Mouse (Mus musculus): ENCODE results near the gene 1810030O07Rik. TPM values are rescaled to one million over a fixed set of nuclear protein-coding genes. Genes with fewer than 3 reads are reported as not detected.

Gene 1810030O07Rik
- 7.6 and 9.5 TPM in 2 replicates for polyA plus RNA-seq (2012; rRNA removed)

GRCm38 (mm10) chrX:12673054-12673775, at the start of gene 1810030O07Rik:
TSS of gene 1810030O07Rik (minus strand) at chrX:12673668.

Other genes with a start within 250 kb of the 1810030O07Rik start
- 14.9 and 17.9 TPM in 2 replicates for gene Atp6ap2, start 85.9 kb downstream of the 1810030O07Rik start, polyA plus RNA-seq (2012; rRNA removed)
- 8.0 and 9.7 TPM in 2 replicates for gene Med14, start 88.4 kb upstream of the 1810030O07Rik start, polyA plus RNA-seq (2012; rRNA removed)

All from colon, adult 2 months (tissue).